Mouse (Mus musculus): ENCODE data around the gene Dnajb2. TPM values are rescaled to one million over a fixed set of nuclear protein-coding genes. Genes with fewer than 3 reads are reported as not detected.

Gene Dnajb2
- total and polyA plus RNA-seq, 3 experiments: 67.9 to 129 (median 111) TPM

- Histone ChIP-seq H3K4me1 (ENCODE audit: control insufficient read depth, insufficient read depth, low read length) (peaks cover 7% of the 10 kb centered on the region), H3K4me3 (no peak overlapping the region), H3K9ac (ENCODE audit: low read depth, low read length) (no peak overlapping the region), H3K36me3 (ENCODE audit: control insufficient read depth, insufficient read depth, low read length) (no peaks in the 10 kb centered on the region; the same call in 1 of the 2 replicates), H3K79me2 (replicated peaks; ENCODE audit: control insufficient read depth, insufficient read depth, low read length) (no peaks in the 10 kb centered on the region), H3K27me3 (ENCODE audit: control insufficient read depth, insufficient read depth, low read length) (no peaks in the 10 kb centered on the region), H3K27ac (peak overlapping the region; percentile 74)
- 54% methylated on average over 10 of the region's 10 CpGs for WGBS
- peak; percentile 37 to 62 for DNase-seq
- TF ChIP-seq CTCF (IDR thresholded peaks at IDR 0.05) (no peak), POLR2A (IDR thresholded peaks at IDR 0.05; ENCODE audit: insufficient read depth, low read depth, low read length) (no peak), EP300 (IDR thresholded peaks at IDR 0.05; ENCODE audit: insufficient read depth, low read depth, low read length) (peak; percentile 84; the same call in 1 of the 2 replicates)
- intact Hi-C loops (cut with DNase I): loop anchor here (5.0 kb wide), 1 partner anchor 78 kb away; the partner anchor contains the start of gene Dnpep
Observed at GRCm38 (mm10) chr1:75239591-75239990, 3.4 kb downstream of the Dnajb2 start.

- peaks cover 11% of the 10 kb centered on the region for H3K4me1 ChIP-seq (ENCODE audit: control insufficient read depth, insufficient read depth, low read length)
- TF ChIP-seq POLR2A (IDR thresholded peaks at IDR 0.05; ENCODE audit: insufficient read depth, low read depth, low read length): no peak
- H3K36me3 ChIP-seq (ENCODE audit: control insufficient read depth, insufficient read depth, low read length): no peaks in the 10 kb centered on the region
- H3K27ac ChIP-seq: no peak overlapping the region
- no peak overlapping the region for H3K9ac ChIP-seq (ENCODE audit: low read depth, low read length)
- WGBS: 90% methylated on average over 14 of the region's 14 CpGs
- no peaks in the 10 kb centered on the region for H3K27me3 ChIP-seq (ENCODE audit: control insufficient read depth, insufficient read depth, low read length)
- intact Hi-C loops (cut with DNase I): no loop called here
- H3K4me3 ChIP-seq: no peak overlapping the region
- DNase-seq: no peak
- H3K79me2 ChIP-seq (replicated peaks; ENCODE audit: control insufficient read depth, insufficient read depth, low read length): no peaks in the 10 kb centered on the region
Observed at GRCm38 (mm10) chr1:75243411-75243810, 7.2 kb downstream of the Dnajb2 start.

- 87% methylated on average over 12 of the region's 12 CpGs for WGBS
- no peaks in the 10 kb centered on the region for H3K79me2 ChIP-seq (replicated peaks; ENCODE audit: control insufficient read depth, insufficient read depth, low read length)
- no peak for DNase-seq
- H3K4me1 ChIP-seq (ENCODE audit: control insufficient read depth, insufficient read depth, low read length): peaks cover 13% of the 10 kb centered on the region
- no peak overlapping the region for H3K27ac ChIP-seq
- intact Hi-C loops (cut with DNase I): no loop called here
- H3K36me3 ChIP-seq (ENCODE audit: control insufficient read depth, insufficient read depth, low read length): no peaks in the 10 kb centered on the region
- no peak overlapping the region for H3K4me3 ChIP-seq
- TF ChIP-seq CTCF (IDR thresholded peaks at IDR 0.05) (no peak), POLR2A (IDR thresholded peaks at IDR 0.05; ENCODE audit: insufficient read depth, low read depth, low read length) (no peak), EP300 (IDR thresholded peaks at IDR 0.05; ENCODE audit: insufficient read depth, low read depth, low read length) (no peak)
- no peaks in the 10 kb centered on the region for H3K27me3 ChIP-seq (ENCODE audit: control insufficient read depth, insufficient read depth, low read length)
- no peak overlapping the region for H3K9ac ChIP-seq (ENCODE audit: low read depth, low read length)
Observed at GRCm38 (mm10) chr1:75244175-75244826, 8.1 kb downstream of the Dnajb2 start.

- H3K79me2 ChIP-seq (replicated peaks; ENCODE audit: control insufficient read depth, insufficient read depth, low read length): no peaks in the 10 kb centered on the region
- H3K36me3 ChIP-seq (ENCODE audit: control insufficient read depth, insufficient read depth, low read length): no peaks in the 10 kb centered on the region
- 28% methylated on average over 4 of the region's 4 CpGs for WGBS
- H3K4me1 ChIP-seq (ENCODE audit: control insufficient read depth, insufficient read depth, low read length): peaks cover 13% of the 10 kb centered on the region
- H3K27me3 ChIP-seq (ENCODE audit: control insufficient read depth, insufficient read depth, low read length): no peaks in the 10 kb centered on the region
- no peak overlapping the region for H3K4me3 ChIP-seq
- intact Hi-C loops (cut with DNase I): no loop called here
- TF ChIP-seq CTCF (IDR thresholded peaks at IDR 0.05): no peak
- TF ChIP-seq POLR2A (IDR thresholded peaks at IDR 0.05; ENCODE audit: insufficient read depth, low read depth, low read length): no peak
- H3K27ac ChIP-seq: no peak overlapping the region
- no peak overlapping the region for H3K9ac ChIP-seq (ENCODE audit: low read depth, low read length)
- DNase-seq: peak; percentile 39 to 50
Observed at GRCm38 (mm10) chr1:75244836-75245235, 8.6 kb downstream of the Dnajb2 start.

GRCm38 (mm10) chr1:75247071-75247930 lies 11.1 kb downstream of the Dnajb2 start:
- Histone ChIP-seq H3K9ac (ENCODE audit: low read depth, low read length) (peak overlapping the region; percentile 54), H3K36me3 (ENCODE audit: control insufficient read depth, insufficient read depth, low read length) (no peaks in the 10 kb centered on the region), H3K4me1 (ENCODE audit: control insufficient read depth, insufficient read depth, low read length) (peaks cover 15% of the 10 kb centered on the region), H3K27me3 (ENCODE audit: control insufficient read depth, insufficient read depth, low read length) (no peaks in the 10 kb centered on the region), H3K27ac (peak overlapping the region; percentile 92), H3K4me3 (peak overlapping the region; percentile 24; the same call in 1 of the 2 replicates), H3K79me2 (replicated peaks; ENCODE audit: control insufficient read depth, insufficient read depth, low read length) (no peaks in the 10 kb centered on the region)
- WGBS: 80% methylated on average over 16 of the region's 16 CpGs
- TF ChIP-seq CTCF (IDR thresholded peaks at IDR 0.05) (no peak), POLR2A (IDR thresholded peaks at IDR 0.05; ENCODE audit: insufficient read depth, low read depth, low read length) (no peak), EP300 (IDR thresholded peaks at IDR 0.05; ENCODE audit: insufficient read depth, low read depth, low read length) (no peak)
- peak in 1 of 2 experiments; percentile 44 for DNase-seq
- intact Hi-C loops (cut with DNase I): loop anchor here (1.0 kb wide), 1 partner anchor 11 kb away; the partner anchor contains the start of gene Dnajb2

All from heart, adult 2 months (tissue).